Mouse (Mus musculus) MEL-GATA-1-ER (cell line): Measurements from ENCODE around the gene Tmem205.

ENCODE experiments used
- DNase-seq: peaks from one replicate; pipeline ENCODE4 v3.0.0-alpha.2; 2012; ENCODE audit warnings: low read depth; ENCODE audit errors: extremely low read depth

The Tmem205 gene

GRCm38 (mm10) chr9:21944267-21944666 lies 16.9 kb upstream of the Tmem205 start:
- no peak for DNase-seq

- no peak for DNase-seq
These were observed 16.3 kb upstream of the Tmem205 start for GRCm38 (mm10) chr9:21943638-21944037.

- no peak for DNase-seq
These were observed 15.7 kb upstream of the Tmem205 start for GRCm38 (mm10) chr9:21943046-21943445.

- DNase-seq: no peak
These were observed 11.0 kb upstream of the Tmem205 start for GRCm38 (mm10) chr9:21938234-21938855.

GRCm38 (mm10) chr9:21937711-21938175 lies 10.4 kb upstream of the Tmem205 start:
- DNase-seq: no peak

DNA sequence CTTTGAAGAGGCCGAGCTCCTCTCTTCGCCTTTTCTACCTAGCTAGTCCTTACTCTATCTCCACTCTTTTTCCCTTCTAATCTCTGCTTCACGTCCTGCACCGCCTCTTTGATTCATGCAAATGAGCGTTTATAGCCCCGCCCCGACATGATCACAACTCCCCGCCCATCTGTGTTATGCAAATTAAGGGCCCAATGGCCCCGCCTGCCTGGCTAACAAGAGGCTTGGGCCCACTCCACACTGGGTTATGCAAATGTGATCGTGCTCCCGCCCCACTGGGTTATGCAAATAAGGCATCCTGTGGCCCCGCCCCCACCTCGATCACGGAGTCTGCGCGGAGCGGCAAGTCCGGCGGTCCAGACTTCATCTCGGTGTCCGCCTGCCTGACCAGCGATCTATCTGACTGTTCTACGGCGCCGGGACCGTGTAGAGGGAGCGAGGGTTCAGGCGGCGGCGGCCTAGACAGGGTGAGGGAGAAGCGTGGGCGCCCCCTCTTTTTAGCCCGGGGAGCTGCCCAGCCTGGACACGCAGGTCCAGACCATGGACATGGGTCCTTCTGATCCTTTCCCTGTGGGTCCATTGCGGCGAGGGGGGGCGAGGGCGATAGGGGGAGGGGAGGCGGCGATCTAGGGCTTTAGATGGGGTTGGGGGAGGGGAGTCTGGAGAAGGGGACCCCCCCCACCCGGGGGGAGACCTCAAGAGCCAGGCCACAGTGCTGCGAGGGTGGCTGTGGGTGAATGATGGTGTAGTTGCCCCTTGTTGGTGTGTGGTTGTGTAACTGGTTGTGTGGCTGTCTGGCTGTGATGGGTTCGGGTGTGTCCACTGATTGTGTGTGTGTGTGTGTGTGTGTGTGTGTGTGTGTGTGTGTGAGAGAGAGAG lies 9.6 kb upstream of the Tmem205 start, which contains the start of gene Plppr2:
TSS of gene Plppr2 (plus strand) at position 342 of the 879 bp plus-strand sequence.
- DNase-seq: peak; percentile 92

GRCm38 (mm10) chr9:21935466-21936131 lies 8.2 kb upstream of the Tmem205 start:
- DNase-seq: no peak

DNA sequence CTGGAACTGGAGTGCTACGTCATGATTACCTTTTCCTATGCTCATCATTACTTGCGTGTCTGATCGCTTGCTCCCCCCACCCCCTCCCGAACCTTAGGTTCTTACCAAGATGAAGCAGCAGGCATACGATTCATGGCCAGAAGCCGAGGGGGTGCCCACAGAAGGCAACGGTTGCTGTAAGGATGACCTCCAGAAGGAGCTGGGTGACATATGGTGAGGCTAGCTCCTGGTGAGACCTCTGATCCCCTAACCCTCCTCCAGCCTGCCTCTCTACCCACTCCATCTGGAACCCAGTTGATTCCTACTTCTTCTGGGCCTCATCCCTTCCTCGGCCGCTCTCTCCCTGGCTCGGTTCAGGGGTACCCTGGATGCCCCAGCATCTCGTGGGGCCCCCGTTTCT lies 6.7 kb upstream of the Tmem205 start:
- no peak for DNase-seq

DNA sequence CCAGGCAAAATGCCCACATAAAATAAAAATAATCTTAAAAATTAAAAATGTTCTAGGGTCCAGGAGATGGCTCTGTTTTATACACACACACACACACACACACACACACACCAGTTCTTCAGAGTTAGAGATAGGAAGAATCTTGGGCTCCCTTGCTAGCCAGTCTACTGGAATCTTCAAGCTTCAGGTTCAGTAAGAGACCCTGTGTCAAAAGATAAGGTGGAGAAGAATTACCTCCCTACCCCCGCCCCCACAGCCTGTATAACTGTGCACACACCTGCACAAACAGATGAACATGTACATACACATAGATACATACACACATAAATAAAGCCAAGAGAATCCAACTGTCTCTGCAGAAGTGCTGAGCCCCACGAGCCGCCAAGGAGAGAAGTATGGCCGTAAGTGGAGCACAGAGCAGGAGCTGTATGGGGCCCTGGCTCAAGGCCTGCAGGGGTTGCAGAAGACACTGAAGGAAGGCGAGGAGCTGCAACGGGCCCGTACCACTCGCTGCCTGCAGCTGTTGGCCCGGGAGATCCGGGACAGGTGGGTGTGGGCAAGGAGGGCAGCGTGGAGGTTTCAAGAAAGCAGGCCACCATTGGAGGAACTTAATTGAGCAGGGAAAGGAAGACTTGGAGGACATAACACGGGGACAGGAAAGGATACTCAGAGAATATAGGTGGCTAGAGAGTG lies 5.2 kb upstream of the Tmem205 start:
- DNase-seq: no peak

DNA sequence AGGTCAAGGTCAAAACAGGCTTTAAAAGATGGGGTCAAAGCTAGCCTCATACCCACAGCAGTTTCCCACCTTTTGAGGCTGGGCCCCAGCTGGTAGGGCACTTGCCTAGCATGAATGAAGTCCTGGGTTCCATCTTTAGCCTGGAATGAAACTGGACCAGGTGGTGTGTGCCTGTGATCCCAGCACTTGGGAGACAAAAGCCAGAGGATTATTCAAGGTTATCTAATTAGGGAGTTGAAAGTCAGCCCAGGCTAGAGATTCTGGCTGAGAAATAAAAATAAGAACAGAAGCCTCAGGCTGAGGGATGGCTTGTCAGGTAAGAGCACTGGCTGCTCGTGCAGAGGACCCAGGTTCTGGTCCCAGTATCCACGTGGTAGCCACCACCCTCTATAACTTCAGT lies 4.7 kb upstream of the Tmem205 start:
- no peak for DNase-seq

DNA sequence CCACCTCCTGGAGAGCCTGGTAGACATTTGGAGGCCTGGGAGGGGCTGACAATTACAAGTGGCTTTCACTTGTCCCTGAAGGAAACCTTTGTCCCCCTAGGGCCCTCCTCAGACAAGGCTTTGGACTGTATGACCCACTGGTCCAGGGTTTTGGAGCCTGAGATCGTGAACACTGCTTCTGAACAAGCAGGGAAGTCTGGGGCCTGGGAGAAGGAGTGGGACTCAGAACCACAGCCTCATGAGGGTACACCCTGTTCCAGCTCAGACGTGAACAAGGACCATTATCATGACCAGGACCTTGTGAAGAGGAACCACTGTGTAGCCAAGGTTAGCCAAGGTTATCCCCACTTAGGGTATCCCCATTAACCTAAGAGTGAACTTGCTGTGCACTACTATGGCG lies 1.9 kb upstream of the Tmem205 start:
- no peak for DNase-seq

DNA sequence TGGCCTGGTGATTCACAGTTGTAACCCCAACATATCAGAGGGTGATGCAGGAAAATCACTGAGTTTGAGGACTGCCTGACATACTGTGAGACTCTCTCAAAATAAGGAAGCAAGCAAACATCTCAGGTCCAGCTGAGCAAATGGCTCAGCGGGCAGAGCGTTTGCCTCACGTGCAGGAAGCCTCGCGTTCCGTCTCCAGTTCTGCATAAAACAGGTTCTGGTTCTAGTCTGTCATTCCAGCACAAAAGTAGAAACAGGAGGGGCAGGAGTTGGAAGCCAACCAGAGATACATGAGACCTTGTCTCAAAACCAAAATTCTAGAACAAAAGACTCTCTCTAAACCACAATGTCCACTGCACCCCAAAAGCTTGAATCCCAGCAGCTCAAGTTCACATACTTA lies 572 bp downstream of the Tmem205 start:
- peak; percentile 43 for DNase-seq

DNA sequence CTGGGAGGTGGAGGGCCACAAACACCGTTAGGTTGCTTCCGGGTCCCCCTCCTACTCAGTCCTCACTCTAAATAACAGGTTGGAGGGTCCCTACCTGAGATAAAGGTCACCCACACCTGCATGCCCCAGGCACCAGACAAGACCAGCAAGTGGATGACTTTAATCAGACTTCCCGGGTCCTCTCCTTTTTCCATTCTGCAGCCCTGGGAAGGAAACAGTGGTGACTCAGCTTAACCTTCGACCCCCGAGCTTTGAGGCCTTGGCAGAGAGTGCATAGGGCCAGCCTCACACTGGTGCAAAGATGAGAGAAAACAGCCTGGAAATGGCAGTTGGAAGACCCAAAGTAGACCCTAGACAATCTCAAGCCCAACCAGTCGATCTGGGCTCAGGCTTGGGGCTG lies 1.2 kb downstream of the Tmem205 start:
- no peak for DNase-seq

DNA sequence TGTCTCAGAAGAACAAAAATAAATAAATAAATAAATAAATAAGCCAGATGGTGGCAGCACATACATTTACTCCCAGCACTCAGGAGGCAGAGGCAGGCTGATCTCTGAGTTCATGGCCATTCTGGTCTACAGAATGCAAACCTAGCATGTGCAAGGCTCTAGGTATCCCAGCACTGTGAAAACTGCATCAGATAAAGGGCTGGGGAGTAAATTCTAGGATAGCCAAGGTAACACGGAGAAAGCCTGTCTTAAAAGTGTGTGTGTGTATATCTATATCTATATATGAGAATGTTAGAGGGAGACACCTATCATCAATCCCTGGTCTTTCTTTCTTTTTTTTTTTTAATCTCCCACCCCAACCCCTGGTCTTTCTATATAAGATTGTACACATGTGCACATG lies 1.9 kb downstream of the Tmem205 start:
- DNase-seq: no peak

GRCm38 (mm10) chr9:21925034-21925433 lies 2.3 kb downstream of the Tmem205 start:
- no peak for DNase-seq

- DNase-seq: peak; percentile 98
These were observed 3.3 kb downstream of the Tmem205 start for GRCm38 (mm10) chr9:21924099-21924493.

DNA sequence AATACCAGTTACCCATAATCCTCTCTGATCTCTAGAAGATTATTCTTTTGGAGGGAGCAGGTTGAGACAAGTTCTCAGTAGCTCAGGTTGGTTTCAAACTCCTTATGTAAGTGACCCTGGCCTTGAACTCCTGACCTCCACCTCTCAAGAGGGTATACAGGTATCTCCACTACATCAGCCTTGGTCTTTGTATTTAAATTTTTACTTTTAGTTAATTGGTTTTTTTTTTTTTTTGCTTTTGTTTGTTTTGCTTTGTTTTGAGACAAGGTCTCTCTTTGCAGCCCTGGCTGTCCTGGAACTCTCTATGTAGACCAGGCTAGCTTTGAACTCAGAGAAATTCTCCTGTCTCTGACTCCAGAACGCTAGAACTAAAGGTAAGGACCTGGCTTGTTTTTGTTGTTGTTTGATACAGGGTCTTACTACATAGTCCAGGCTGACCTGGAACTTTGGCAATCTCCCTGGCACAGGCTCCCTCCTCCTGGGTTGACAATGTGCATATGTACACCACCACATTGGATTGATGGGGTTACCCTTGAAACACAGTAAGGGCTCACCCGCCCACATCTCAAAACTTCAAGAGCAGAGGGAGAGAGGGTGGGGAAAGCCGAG lies 3.8 kb downstream of the Tmem205 start:
- DNase-seq: no peak

DNA sequence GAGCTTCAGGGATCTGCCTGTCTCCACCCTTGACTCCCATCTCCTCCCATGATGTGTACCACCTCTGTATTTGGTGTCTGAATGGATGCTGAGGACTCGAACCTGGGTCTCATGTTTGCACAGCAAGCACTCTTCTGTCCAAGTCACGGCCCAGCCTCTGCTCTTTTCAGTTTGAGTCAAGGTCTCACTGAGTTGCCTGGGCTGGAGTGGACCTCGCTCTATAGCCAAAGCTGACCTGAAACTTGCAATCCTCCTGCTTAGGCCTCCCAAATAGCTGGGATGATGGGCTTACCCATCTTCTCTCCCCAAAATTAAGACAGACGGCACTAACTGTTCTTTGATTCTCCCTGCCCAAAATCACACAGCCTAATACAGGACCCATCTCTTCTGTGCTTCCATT lies 4.3 kb downstream of the Tmem205 start:
- no peak for DNase-seq

GRCm38 (mm10) chr9:21918692-21919384 lies 8.5 kb downstream of the Tmem205 start:
- no peak for DNase-seq

- peak; percentile 88 for DNase-seq
These were observed 9.2 kb downstream of the Tmem205 start, which contains the start of gene Rab3d for GRCm38 (mm10) chr9:21918035-21918592. Gene Rab3d, minus strand, starts transcription at chr9:21918192.
